Comparison of ENCODE assay signal across 10 mouse cellular contexts in genomic region chr11:94070455-94070854, GRCm38 (mm10).
"Had no signal": no experiment of that assay in that cellular context is flagged by ENCODE, and none has a peak within 500 bp of the region (broad histone marks: within the 10 kb centered on the region; RNA-seq: fewer than 3 reads in every experiment).

No protein-coding gene starts in this region.

- H3K27ac ChIP-seq: limb, embryonic 12.5 days; liver, embryonic 14.5 days; midbrain, embryonic 10.5 days had no signal

- H3K4me2 ChIP-seq: limb, embryonic 12.5 days had no signal

- H3K4me3 ChIP-seq: limb, embryonic 12.5 days; midbrain, embryonic 10.5 days; myocyte had no signal

- H3K27me3 ChIP-seq: limb, embryonic 12.5 days had no signal

- H3K4me1 ChIP-seq: limb, embryonic 12.5 days; midbrain, embryonic 10.5 days had no signal

- H3K9ac ChIP-seq: limb, embryonic 12.5 days; liver, embryonic 14.5 days had no signal

- H3K9me3 ChIP-seq: limb, embryonic 12.5 days; midbrain, embryonic 10.5 days had no signal

- DNase-seq: kidney, adult 8-10 months; kidney, postnatal 25 days; liver; lung, adult 18-20 months; midbrain, embryonic 14.5 days; thymus, postnatal 14 days had no signal
